Mouse (Mus musculus) kidney, embryonic 16.5 days (tissue): ENCODE results near the gene Tmem260. TPM values are rescaled to one million over a fixed set of nuclear protein-coding genes. Genes with fewer than 3 reads are reported as not detected.

Experiments used
- polyA plus RNA-seq: library from polyadenylated mRNA; unstranded; fragments of >200 nt; fragmentation: Nextera tagmentation; extraction: Ambion mirVana; gene quantifications from 2 replicates; pipeline ENCODE4 v1.2.1, GENCODE M21; 2015

The Tmem260 gene
- polyA plus RNA-seq, 1 experiment from 2014 or later, result 21.4 TPM

Other genes with a start within 250 kb of the Tmem260 start
- not detected in 2 replicates for gene Otx2, start 227.7 kb downstream of the Tmem260 start, polyA plus RNA-seq